Mouse (Mus musculus) cortical plate, adult 2 months (tissue): ENCODE data around the gene Colec11. TPM values are rescaled to one million over a fixed set of nuclear protein-coding genes. Genes with fewer than 3 reads are reported as not detected.

Source experiments
- H3K27ac ChIP-seq: fragments of 200-500 bp; 2 replicates; pipeline ENCODE4 v1.5.1; 2012; ENCODE audit warnings: low read length, control low read depth, inconsistent platforms; ENCODE audit not compliant: insufficient read depth
- H3K4me1 ChIP-seq: fragments of 200-500 bp; 2 replicates; pipeline ENCODE4 v1.6.1; 2011; ENCODE audit warnings: low read length; ENCODE audit not compliant: control insufficient read depth, insufficient read depth
- H3K4me3 ChIP-seq: fragments of 200-500 bp; 2 replicates; pipeline ENCODE4 v1.5.1; 2011; ENCODE audit warnings: mild to moderate bottlenecking, low read length, control low read depth; ENCODE audit not compliant: insufficient read depth
- CTCF ChIP-seq: fragments of 200-500 bp; IDR thresholded peaks from 2 replicates; pipeline ENCODE4 v1.5.1; 2011; ENCODE audit warnings: mild to moderate bottlenecking, control low read depth, low read length; ENCODE audit not compliant: insufficient read depth; ENCODE audit errors: extremely low read depth
- POLR2A ChIP-seq: fragments of 200-500 bp; IDR thresholded peaks from 2 replicates; pipeline ENCODE4 v1.6.1; 2011; ENCODE audit warnings: mild to moderate bottlenecking, low read length, control low read depth; ENCODE audit not compliant: insufficient read depth; ENCODE audit errors: extremely low read depth
- polyA plus RNA-seq: library from polyadenylated mRNA; depleted of rRNA; stranded (reverse); fragments of >200 nt; gene quantifications from 2 replicates; pipeline ENCODE4 v1.2.3, GENCODE M21; 2012

The Colec11 gene
- polyA plus RNA-seq, 1 experiment = 0.98 TPM

DNA sequence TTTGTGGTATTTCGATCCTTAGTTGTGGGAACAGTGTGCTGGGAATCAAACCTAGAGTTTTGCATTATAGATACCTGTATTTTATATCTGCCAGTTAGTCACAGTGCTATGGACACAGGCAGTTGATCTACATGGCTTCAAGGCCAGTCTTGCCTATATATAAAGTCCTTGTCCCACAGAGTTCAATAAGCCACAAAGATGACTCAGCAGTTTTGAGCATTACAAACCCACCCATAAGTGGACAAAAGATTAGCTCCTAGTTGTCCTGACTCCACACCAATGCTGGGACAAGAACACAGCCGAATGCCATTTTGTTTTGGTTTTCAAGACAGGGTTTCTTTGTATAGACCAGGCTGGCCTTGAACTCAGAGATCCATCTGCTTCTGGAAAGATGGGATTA is 5.3 kb upstream of the Colec11 start:
- Histone ChIP-seq H3K4me1 (no peaks in the 10 kb centered on the region), H3K4me3 (no peak overlapping the region), H3K27ac (no peak overlapping the region)
- TF ChIP-seq POLR2A = no peak
- no peak for TF ChIP-seq CTCF

DNA sequence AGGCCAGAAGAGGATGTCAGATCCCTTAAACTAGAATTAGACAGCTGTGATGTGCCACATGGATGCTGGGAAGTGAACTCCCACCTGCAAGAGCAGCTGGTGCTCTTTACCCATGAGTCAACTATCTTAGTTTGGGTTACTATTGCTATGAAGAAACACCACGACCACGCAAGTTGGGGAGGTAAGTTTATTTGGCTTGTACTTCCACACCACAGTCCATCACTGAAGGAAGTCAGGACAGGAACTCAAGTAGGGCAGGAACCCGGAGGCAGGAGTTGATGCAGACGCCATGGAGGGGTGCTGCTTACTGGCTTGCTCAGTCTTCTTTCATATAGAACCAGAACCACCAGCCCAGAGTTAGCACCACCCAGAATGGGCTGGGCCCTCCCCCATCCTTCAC is 3.9 kb upstream of the Colec11 start:
- no peak for TF ChIP-seq POLR2A
- no peak for TF ChIP-seq CTCF
- no peaks in the 10 kb centered on the region for H3K4me1 ChIP-seq

DNA sequence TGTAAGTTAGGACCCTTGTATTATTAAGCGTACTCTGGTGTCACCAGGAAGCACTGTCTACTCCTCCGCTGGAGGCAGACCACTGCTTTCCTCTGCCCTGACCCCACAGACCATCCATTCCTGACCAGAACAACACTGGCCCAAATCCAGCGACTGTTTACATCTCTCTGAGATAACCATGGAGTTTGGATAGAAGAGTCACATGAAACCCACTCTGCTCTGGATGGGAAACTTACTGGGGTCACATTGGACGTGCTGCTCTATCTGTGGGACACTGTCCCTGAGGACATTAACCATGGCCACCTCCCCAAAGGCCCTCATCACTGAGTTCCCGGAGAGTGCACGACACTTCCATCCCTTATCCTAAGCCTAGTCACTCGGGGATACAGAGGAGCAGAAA is 2.2 kb upstream of the Colec11 start:
- Histone ChIP-seq H3K27ac (no peak overlapping the region), H3K4me3 (no peak overlapping the region), H3K4me1 (no peaks in the 10 kb centered on the region)
- TF ChIP-seq CTCF = no peak
- no peak for TF ChIP-seq POLR2A

More for the DNA sequence above, 3.9 kb upstream of the Colec11 start:
- no peak overlapping the region for H3K27ac ChIP-seq
- H3K4me3 ChIP-seq = no peak overlapping the region

DNA sequence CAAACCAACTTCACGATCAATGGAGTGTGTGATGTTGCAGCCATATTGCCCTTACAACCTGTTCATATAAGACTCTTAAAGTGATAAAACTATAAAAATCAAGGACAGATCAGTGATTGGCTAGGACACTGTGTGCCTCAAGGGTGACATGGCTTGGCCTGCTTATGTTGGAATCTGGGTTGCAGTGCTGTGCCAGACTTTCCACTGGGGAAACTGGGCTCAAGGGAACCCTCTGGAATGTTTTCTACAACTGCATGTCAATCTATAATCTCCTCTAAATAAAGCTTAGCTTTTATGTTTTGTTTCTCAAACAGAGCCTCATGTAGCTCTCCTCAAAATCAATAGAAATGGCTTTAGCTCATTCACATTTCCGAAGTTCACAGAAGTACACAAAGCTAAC is 1.1 kb upstream of the Colec11 start:
- no peak for TF ChIP-seq CTCF
- Histone ChIP-seq H3K27ac (no peak overlapping the region), H3K4me1 (no peaks in the 10 kb centered on the region), H3K4me3 (no peak overlapping the region)

DNA sequence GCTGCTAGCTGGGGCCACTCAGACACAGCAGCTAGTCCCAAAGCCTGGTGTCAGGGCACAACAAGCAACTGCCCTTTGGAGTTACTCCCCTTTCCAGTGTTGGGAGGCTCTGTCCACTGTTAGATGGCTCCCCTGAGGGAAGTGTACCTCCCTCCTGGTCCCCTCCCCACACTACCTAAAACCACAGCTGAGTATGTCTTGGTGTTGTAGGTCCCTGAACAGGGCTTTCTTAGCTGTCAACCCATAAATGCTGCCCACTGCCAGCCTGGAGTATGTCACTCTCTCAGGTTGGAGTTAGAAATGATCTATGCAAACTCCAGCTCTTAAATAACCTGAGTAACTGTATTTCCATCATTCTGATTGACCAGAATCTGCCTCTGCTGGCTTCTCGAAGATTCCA is 536 bp downstream of the Colec11 start:
- TF ChIP-seq CTCF (no peak), POLR2A (no peak)
- Histone ChIP-seq H3K27ac (peak overlapping the region; percentile 53; the same call in 1 of the 2 replicates), H3K4me1 (no peaks in the 10 kb centered on the region), H3K4me3 (no peak overlapping the region)

DNA sequence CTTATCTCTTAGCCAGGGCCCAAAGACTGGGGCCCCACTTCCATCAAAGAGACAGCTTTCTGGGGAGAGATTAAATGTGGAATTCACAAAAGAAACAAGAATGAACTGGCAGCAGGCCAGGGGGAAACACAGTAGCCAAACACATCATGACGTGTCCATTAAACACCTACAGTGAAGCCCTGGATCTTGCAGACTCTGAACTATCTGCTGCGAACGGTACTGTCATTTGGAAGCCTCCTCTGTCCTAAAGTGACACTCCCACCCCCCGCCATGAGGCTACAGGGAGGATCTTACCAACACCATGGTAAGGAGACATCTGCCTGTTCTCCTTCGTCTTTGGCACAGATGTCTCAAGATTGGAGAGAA is 1.0 kb downstream of the Colec11 start:
- Histone ChIP-seq H3K4me3 (no peak overlapping the region), H3K27ac (no peak overlapping the region), H3K4me1 (no peaks in the 10 kb centered on the region)
- TF ChIP-seq POLR2A (no peak), CTCF (no peak)

DNA sequence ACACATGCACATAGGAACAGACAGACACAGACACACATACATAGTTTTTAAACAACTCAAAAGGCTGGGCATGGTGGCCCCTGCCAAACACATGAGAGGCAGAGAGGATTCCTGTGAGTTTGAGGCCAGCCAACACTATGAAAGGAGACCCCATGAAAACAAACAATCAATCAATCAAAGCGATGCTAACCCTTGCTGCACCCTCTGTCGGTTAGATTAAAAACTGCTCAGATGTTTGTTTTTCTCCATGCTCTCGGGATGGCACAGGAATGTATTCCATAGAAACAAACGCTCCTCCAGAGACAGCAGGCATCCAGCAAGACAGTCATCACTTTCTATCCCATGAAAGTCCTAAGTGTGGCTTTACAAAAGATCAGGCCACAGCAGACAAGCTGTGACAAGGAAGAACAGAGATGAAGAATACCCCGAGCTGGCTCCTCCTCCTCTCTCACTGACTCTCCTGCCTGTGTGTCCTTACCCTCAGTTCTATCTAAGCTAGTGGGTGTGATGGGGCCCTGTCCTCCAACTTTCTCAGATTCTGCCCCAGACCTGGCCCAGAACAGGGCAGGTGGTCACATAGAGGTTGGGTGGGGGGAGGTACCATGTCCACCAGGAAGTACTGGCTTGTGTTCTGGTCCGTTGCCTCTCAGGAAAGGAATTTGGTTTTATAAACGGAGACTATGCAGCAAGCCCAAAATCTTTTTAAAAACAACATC is 1.6 kb downstream of the Colec11 start:
- Histone ChIP-seq H3K4me3 (no peak overlapping the region), H3K27ac (no peak overlapping the region), H3K4me1 (no peaks in the 10 kb centered on the region)
- TF ChIP-seq POLR2A (no peak), CTCF (no peak)

DNA sequence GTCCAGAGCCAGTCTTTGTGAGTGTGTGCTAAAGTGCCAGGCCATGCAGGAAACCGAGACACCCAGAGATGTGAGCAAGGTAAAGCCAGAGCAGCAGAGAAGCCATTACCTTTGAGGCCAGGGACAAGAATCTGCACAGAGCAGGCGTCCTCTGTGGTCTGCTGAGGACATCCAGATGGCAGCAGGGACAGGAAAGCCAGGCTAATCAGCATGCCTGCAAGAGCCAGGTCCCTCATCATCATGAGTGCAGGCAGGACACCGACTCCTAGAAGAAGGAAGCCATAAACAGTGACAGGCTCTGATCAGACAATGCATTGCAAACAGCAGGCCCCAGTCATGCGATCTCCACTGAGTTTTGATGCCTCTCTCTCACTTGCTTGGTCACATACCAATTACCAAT is 5.9 kb downstream of the Colec11 start:
- TF ChIP-seq POLR2A (no peak), CTCF (no peak)
- Histone ChIP-seq H3K27ac (no peak overlapping the region), H3K4me1 (no peaks in the 10 kb centered on the region), H3K4me3 (no peak overlapping the region)

DNA sequence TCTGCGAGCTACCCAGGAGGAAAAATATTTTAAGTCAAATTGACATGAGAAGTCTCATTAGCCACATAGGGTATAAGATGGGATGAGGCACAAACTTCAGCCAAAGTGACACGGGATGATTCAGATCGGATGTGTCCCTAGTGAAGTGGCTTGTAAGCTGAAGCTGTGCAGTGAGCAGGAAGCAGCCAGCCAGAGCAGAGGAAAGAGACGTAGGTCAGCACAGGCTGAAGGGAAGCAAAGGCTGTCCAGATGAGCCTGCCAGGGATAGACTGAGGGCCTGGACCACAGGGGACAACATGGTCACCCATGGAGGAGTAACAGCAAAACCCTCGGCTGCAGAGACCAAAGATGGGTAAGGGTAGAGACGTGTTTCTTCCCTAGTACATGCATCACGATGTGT is 8.8 kb downstream of the Colec11 start:
- no peak for TF ChIP-seq CTCF
- no peak for TF ChIP-seq POLR2A
- H3K4me3 ChIP-seq = no peak overlapping the region
- H3K27ac ChIP-seq = no peak overlapping the region
- no peaks in the 10 kb centered on the region for H3K4me1 ChIP-seq

DNA sequence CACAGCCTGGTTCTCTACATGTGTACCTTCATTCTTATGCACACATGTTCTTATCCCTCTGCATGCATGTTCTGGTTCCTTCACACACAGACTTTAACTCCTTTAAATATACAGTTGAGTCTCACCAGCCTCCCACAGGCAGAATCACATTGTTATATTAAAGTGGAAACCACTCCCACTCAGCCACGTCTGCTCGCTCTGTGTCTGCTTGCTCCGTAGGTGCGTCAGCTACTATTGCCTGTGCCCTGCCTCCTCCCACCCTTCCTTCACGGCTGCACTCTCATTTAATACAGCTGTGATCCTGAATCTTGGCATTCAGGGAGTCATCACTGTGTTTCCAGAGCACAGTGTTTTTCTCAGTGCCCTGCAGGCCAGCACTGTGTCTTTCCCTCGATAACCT is 10.8 kb downstream of the Colec11 start:
- H3K4me3 ChIP-seq = no peak overlapping the region
- no peak overlapping the region for H3K27ac ChIP-seq
- 0 out of 2 replicates have a peak, but pooled peaks cover 2% of the 10 kb centered on the region for H3K4me1 ChIP-seq
- TF ChIP-seq CTCF = no peak
- no peak for TF ChIP-seq POLR2A
